Mouse (Mus musculus) brain, embryonic 14.5 days (tissue): ENCODE measurements around the gene Gm49369. TPM values are rescaled to one million over a fixed set of nuclear protein-coding genes. Genes with fewer than 3 reads are reported as not detected.
A peak's percentile ranks its signal among the peaks of the same experiment; 100 is the strongest.
"Not testable (repeated sequence)": the region's sequence is repeated elsewhere in the genome, so short reads cannot be mapped to it uniquely, and the experiment has no call there.

ENCODE experiments used
- DNase-seq: peaks from one replicate; pipeline ENCODE4 v3.0.0-alpha.2; 2011; ENCODE audit warnings: low read depth
- CTCF ChIP-seq: fragments of 200-500 bp; IDR thresholded peaks from 2 replicates; pipeline ENCODE4 v1.5.1; 2012; ENCODE audit warnings: inconsistent platforms, mild to moderate bottlenecking, moderate library complexity, borderline replicate concordance; ENCODE audit not compliant: insufficient read depth, insufficient read length; ENCODE audit errors: extremely low read depth
- POLR2A ChIP-seq: fragments of 200-500 bp; IDR thresholded peaks from 2 replicates; pipeline ENCODE4 v1.6.1; 2012; ENCODE audit warnings: mild to moderate bottlenecking, inconsistent platforms, borderline replicate concordance; ENCODE audit not compliant: poor library complexity, insufficient read depth, insufficient read length, severe bottlenecking; ENCODE audit errors: extremely low read depth
- polyA plus RNA-seq: library from polyadenylated mRNA; depleted of rRNA; stranded (reverse); fragments of >200 nt; gene quantifications from 2 replicates; pipeline ENCODE4 v1.2.3, GENCODE M21; 2012; rRNA removed

Gene Gm49369
- 0.12 and 0.14 TPM in 2 replicates for polyA plus RNA-seq

GRCm38 (mm10) chr7:142382567-142382966 is at the start of gene Gm49369:
Gene Gm49369, minus strand, starts transcription at chr7:142382667.
- TF ChIP-seq POLR2A (no peak), CTCF (no peak)
- no peak for DNase-seq

GRCm38 (mm10) chr7:142431106-142431505 is 48.6 kb upstream of the Gm49369 start:
- TF ChIP-seq CTCF (no peak), POLR2A (no peak)
- no peak for DNase-seq

DNA sequence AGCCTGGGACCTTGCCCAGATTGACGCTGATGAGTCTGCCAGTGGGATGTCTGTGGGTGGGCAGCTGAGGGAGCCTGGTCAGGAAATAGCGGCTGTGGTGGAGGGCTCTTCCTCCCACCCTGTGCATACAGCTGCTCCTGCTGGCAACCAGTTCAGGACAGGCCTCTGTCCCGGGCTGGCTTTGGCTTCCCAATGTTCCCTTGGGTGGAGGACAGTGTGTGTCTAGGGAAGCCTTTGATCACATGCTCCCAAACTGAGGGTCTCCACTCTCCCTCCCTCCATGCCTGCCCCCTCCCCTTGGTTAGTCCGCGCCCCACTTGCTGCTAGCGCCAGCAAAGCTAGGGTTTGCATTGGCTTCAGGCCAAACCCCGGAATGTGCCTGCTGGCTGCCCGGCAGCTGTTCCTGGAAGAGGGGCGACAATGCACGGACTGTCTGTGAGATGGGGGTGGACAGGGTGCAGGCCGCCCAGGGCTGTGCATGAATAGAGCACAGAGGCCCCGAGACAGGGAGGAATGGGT is 47.8 kb upstream of the Gm49369 start:
- peak; percentile 85 for DNase-seq
- TF ChIP-seq CTCF, result no peak
- no peak for TF ChIP-seq POLR2A

DNA sequence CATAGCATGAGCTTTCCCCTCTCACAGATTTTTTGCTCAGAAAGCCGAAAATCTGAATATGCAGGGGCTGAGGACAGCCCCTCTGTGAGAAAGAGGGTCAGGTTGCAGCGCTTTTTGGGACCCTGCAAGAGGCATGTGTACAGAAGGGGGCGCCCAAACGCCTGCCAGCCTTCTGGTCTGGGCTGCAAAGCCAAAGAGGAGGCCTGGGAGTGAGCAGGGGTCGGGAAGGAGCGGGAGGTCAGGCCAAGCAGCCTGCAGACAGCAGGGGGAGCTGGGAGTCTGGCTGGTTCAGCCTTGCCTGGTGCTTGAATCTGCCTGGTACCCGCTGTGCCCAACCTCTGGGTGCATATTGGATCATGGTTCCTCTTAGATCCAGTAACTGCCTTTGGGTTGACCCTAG is 45.7 kb upstream of the Gm49369 start:
- peak; percentile 72 for DNase-seq
- peak; percentile 54; the same call in 1 of the 2 replicates for TF ChIP-seq CTCF
- TF ChIP-seq POLR2A, result no peak

DNA sequence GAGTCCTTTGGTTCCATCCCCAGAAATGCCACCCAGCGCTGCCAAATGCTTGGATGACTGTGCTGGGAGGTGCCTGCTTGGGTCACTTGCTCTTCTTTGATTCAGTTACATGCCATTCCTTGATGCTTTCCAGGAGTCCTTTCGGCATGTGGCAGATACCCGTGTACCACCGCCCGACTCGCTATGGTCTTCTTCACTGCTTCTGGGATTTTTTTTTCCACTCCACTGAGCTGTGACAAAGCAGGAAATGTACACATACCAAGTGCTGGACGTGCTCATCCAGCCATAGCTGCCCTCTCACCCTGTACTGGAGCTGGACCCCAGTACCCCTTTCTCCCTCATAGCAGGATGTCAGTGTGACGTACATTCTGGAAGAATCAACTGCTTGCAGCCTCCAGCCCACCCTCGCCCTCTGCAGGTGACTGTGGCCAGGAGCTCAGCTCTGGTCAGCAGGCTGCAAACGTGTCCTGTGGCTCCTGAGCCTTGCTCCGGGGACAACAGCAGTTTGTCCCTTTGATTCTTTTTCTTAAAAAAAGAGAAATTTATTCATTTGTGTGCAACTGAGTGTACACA is 43.3 kb upstream of the Gm49369 start:
- DNase-seq, result no peak
- no peak for TF ChIP-seq POLR2A
- TF ChIP-seq CTCF, result peak; percentile 35; the same call in 1 of the 2 replicates

DNA sequence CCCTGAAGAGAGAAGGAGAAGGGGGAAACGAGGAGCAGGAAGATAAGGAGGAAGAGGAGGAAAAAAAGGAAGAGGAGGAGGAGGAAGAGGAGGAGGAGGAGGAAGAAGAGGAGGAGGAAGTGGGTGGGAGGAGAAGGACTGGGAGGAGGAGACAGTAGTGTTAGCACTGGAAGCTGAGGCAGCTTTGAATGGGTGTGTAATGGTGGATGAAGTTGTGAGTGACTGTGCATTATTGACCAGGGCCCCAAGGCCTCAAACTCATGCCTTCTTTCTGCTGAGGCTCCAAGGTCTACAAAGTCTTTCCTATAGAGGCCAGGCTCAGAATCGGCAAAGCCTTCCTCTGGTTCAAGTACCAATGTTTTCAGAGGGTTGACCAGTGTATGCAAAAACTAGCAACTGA is 39.4 kb upstream of the Gm49369 start:
- TF ChIP-seq CTCF (no peak), POLR2A (no peak)
- no peak for DNase-seq

DNA sequence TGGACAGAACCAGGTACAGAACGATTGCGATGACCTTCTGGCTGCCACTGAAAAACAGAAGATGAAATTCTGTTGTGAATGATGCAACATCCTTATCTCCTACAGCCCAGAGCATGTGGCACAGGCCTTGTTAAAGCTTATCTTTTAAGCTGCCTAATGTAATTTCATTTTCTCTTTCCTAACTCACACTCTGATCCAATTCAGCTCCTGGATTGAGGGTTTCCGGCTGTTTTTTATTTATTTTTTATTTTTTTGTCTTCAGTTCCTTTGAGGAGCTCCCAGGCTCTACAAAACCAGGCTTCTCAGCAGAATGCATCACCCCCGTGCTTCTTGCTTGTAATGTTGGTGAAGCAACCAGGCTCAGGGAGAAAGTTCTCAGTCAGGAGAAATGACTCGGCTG is 37.4 kb upstream of the Gm49369 start:
- TF ChIP-seq CTCF, result no peak
- no peak for TF ChIP-seq POLR2A

GRCm38 (mm10) chr7:142418679-142419078 is 36.2 kb upstream of the Gm49369 start:
- no peak for DNase-seq
- TF ChIP-seq POLR2A, result no peak
- no peak for TF ChIP-seq CTCF

More for the DNA sequence above, 37.4 kb upstream of the Gm49369 start:
- no peak for DNase-seq

GRCm38 (mm10) chr7:142418027-142418426 is 35.6 kb upstream of the Gm49369 start:
- DNase-seq, result no peak
- TF ChIP-seq CTCF, result no peak
- TF ChIP-seq POLR2A, result no peak

GRCm38 (mm10) chr7:142416225-142416624 is 33.8 kb upstream of the Gm49369 start:
- TF ChIP-seq POLR2A, result no peak
- no peak for TF ChIP-seq CTCF
- DNase-seq, result no peak

DNA sequence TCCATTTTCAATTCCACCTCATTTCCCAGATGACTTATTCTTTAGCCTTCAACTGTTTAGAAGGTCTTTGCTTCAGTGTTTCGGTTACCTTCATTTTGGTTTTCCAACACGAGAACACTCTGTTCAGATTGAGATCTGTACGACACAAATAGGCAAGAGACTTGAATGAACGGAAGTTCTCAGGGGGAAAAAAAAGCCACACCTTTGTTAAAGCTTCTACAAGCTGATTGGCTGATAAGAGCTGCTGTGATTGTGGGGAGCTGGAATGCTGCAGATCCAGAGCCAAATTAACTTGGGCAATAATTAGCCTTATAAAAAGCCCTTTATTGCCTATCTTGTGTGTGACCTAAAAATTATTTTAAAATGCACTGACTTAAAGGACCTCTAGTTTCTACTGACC is 32.8 kb upstream of the Gm49369 start:
- TF ChIP-seq CTCF, result no peak
- TF ChIP-seq POLR2A, result no peak
- no peak for DNase-seq

DNA sequence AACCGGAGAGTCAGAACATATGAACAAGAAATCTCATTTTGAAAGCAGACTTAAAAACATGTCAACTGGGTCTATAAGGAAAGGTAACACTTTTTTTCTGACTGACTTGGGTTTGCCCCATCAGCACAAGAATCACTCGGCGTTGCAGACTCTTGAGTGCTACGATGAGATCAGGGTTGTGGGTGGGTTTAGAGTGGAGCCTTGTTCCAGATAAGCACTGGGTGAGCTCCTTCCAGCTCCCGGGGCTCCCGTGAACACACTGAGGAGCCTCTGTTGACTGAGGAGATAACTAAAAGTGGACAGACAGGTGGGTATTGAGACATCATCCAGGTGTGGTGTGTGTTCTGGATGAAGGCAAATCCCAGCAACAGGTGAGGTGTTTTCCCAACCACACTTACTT is 30.8 kb upstream of the Gm49369 start:
- TF ChIP-seq CTCF, result no peak
- TF ChIP-seq POLR2A, result no peak
- no peak for DNase-seq

DNA sequence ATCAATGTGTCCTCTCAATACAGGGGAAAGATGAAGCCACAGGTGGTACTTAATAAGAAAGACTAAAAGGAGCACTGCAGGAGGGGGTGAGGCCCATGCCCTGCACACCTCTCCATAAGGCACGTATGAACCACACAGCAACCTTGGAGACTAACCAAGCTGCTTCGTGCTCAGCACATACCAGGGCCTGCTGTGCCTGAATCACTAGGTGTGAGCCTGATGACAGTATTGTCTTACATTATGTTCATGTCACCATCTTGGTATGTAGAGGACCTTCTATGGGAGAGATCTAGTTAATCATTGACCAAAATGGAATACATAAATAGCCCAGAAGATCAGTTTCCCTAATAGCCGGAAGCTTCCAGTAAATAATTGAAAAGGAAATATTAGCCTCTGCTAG is 27.1 kb upstream of the Gm49369 start:
- no peak for TF ChIP-seq CTCF
- TF ChIP-seq POLR2A, result no peak
- DNase-seq, result no peak

DNA sequence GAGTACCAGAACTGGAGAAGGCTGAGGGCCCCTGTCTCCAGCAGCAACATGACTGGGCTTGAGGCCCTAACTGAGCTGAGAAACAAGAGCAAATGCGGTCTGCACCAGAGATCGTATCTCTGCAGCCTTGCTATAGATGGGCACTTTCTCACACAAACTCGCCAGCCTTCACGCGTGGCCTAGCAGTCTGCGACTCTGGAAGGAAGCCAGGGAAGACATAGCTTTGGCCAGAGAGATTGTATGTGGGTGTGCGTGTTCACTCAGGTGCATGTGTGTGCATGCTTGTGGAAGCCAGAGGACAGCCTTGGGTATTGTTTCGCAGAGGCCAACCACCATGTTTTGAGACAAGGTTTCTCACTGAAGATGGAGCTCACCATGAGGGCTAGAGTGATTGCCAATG is 26.2 kb upstream of the Gm49369 start:
- TF ChIP-seq CTCF, result no peak
- no peak for TF ChIP-seq POLR2A
- DNase-seq, result no peak

DNA sequence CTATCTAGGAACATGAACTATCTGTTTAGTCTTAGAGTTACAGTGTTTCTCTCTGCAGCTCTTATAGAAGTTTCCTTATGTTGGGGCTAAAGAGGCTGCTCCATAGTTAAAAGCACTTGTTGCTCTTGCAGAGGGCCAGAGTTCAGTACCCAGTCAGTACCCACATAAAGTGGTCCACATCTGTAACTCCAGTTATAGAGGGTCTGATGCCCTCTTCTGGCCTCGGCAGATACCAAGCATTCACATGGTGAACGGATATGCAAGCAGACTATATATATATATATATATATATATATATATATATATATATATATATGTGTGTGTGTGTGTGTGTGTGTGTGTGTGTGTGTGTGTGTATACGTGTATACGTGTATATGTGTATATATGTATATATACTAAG is 25.5 kb upstream of the Gm49369 start:
- DNase-seq, result no peak

DNA sequence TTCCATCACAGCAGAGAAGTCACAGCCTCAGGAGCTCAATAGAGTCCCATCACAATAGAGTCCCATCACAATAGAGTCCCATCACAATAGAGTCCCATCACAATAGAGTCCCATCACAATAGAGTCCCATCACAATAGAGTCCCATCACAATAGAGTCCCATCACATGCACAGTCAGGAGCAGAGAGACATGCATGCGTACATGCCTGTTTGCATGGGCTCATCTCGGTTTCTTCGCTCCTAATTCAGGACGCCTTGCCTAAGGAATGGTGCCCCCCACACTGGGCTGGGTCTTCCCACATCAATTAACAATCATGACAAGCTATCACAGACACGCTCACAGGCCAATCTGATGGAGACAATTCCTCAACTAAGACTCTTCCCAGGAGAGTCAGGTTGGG is 22.7 kb upstream of the Gm49369 start:
- DNase-seq, result not testable (repeated sequence)

More for the DNA sequence above, 25.5 kb upstream of the Gm49369 start:
- no peak for TF ChIP-seq CTCF
- no peak for TF ChIP-seq POLR2A
